Mouse (Mus musculus) hindbrain, embryonic 14.5 days (tissue): ENCODE results near the gene Imp4. TPM values are rescaled to one million over a fixed set of nuclear protein-coding genes. Genes with fewer than 3 reads are reported as not detected.

Experiments
- ATAC-seq: fragments of 200-750 bp; cut with Nextera tagmentation; 2 replicates; pipeline ENCODE4 v1.8.0; 2017; ENCODE audit warnings: moderate number of reproducible peaks, mild to moderate bottlenecking, moderate TSS enrichment, moderate library complexity; ENCODE audit not compliant: low FRiP score
- DNase-seq: peaks from one replicate; pipeline ENCODE4 v3.0.0-alpha.2; 2015; ENCODE audit warnings: low spot score
- H3K27ac ChIP-seq: fragments of 300-500 bp; sonication (generic); 2 replicates; pipeline ENCODE4 v1.5.1; 2014; ENCODE audit warnings: mild to moderate bottlenecking, moderate library complexity
- H3K27me3 ChIP-seq: fragments of 300-500 bp; sonication (generic); 2 replicates; pipeline ENCODE4 v1.6.1; 2014; ENCODE audit warnings: mild to moderate bottlenecking, low read length, mixed read lengths; ENCODE audit not compliant: control insufficient read depth, insufficient read depth
- H3K36me3 ChIP-seq: fragments of 300-500 bp; sonication (generic); replicated peaks from 2 replicates; pipeline ENCODE4 v1.6.1; 2014; ENCODE audit not compliant: control insufficient read depth, insufficient read depth
- H3K4me1 ChIP-seq: fragments of 300-500 bp; sonication (generic); replicated peaks from 2 replicates; pipeline ENCODE4 v1.6.1; 2014; ENCODE audit warnings: antibody characterized with exemption, low read length, mixed read lengths; ENCODE audit not compliant: control insufficient read depth, insufficient read depth
- H3K4me2 ChIP-seq: fragments of 300-500 bp; sonication (generic); replicated peaks from 2 replicates; pipeline ENCODE4 v1.6.1; 2014; ENCODE audit warnings: mild to moderate bottlenecking, moderate library complexity
- H3K4me3 ChIP-seq: fragments of 300-500 bp; sonication (generic); replicated peaks from 2 replicates; pipeline ENCODE4 v1.5.1; 2014; ENCODE audit warnings: mild to moderate bottlenecking, low read length
- H3K9ac ChIP-seq: fragments of 300-500 bp; sonication (generic); 2 replicates; pipeline ENCODE4 v1.6.1; 2014
- H3K9me3 ChIP-seq: fragments of 300-500 bp; sonication (generic); 2 replicates; pipeline ENCODE4 v1.6.1; 2016; ENCODE audit warnings: low read length; ENCODE audit not compliant: control insufficient read depth
- WGBS: fragments of 180-500 bp; shearing (Covaris S2); extraction: QIAGEN DNeasy Blood & Tissue Kit; methylation state at CpG from one replicate; pipeline ENCODE4 v1.1.7; 2014; 5-methylcytosine and 5-hydroxymethylcytosine counted together
- polyA plus RNA-seq: library from polyadenylated mRNA; unstranded; fragments of >200 nt; fragmentation: Nextera tagmentation; extraction: Ambion mirVana; gene quantifications from 2 replicates; pipeline ENCODE4 v1.2.1, GENCODE M21; 2014

Imp4 gene
- polyA plus RNA-seq, 1 experiment from 2014 or later, result 49.6 TPM

DNA sequence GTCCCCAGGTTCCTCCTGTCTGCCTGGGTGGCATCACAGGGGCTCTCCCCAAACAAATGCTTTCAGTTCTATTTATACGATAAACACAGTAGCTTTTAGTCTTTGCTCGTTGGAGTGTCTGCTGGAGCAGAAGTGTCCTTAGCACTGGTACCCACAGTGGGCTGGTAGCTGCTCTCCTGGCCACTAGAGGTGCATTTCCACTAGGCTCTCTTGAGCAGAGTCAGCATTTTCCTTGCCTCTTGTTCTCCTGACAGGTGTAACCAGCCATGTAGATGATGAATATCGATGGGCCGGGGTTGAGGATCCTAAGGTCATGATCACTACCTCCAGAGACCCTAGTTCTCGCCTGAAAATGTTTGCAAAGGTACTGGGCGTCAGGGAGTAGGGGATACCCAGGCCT lies 3.5 kb downstream of the Imp4 start:
- DNase-seq (no peak), ATAC-seq (no peak)
- Histone ChIP-seq H3K27ac (no peak overlapping the region), H3K9ac (no peak overlapping the region), H3K27me3 (no peaks in the 10 kb centered on the region), H3K4me3 (no peak overlapping the region), H3K36me3 (peaks cover 56% of the 10 kb centered on the region), H3K4me1 (peaks cover 15% of the 10 kb centered on the region), H3K4me2 (no peak overlapping the region), H3K9me3 (no peaks in the 10 kb centered on the region)
- WGBS, result 97% methylated on average over 6 of the region's 6 CpGs

DNA sequence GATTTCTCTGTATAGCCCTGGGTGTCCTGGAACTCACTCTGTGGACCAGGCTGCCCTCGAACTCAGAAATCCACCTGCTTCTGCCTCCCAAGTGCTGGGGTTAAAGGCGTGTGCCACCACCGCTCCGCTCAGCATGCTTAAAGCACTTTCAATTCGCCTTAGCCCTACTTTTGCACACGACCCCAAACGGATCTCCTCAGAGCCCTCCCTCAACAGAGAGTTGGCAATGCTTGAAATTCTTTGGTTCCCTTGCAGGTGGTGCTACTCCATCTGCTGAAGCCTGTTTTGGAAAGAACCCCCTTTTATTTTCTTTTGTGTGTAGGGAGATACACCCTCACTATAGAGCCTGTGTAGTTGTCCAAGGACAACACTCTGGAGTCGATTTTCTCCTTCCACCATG lies 18.8 kb downstream of the Imp4 start:
- Histone ChIP-seq H3K27me3 (peaks cover 45% of the 10 kb centered on the region), H3K4me2 (no peak overlapping the region), H3K4me1 (peaks cover 7% of the 10 kb centered on the region; the same call in 1 of the 2 replicates), H3K36me3 (no peaks in the 10 kb centered on the region), H3K4me3 (no peak overlapping the region), H3K27ac (no peak overlapping the region), H3K9ac (no peak overlapping the region), H3K9me3 (no peaks in the 10 kb centered on the region)
- DNase-seq (no peak), ATAC-seq (no peak)
- 32% methylated on average over 8 of the region's 8 CpGs for WGBS

DNA sequence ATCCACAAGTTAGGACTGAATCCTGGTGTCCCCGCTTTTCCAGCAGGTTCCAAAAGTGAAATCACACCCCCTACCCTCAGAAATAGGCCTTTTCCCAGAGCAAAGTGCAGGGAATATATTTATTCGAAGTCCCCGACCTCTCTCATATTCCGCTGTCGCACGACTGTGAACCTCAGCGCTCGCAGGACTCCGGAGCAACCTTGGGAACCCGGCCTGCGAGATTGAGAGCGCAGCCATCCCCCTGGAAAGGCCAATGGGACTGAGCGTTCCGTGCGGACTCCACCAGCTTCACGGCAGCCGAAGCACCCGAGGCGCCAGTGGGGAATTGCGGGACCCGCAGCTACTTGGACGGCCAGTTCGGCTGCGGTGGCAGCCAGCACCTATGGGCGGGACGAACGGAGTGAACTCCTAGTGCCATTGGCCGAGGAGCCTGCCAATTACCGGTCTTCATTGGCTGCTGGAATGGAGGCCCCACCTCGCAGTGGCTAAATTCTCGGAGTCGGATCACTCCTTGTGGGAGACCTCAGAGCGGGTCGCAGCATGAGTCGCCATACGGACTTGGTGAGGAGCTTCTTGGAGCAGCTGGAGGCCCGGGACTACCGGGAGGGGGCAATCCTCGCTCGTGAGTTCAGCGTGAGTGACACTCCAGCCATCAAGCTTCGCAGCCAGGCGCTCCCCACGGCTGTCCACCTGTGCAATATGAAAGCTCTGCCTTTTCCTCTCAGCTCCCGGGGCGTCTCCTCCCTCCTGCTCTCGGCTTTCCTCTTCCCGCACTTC lies 19.8 kb downstream of the Imp4 start, which contains the start of gene Ptpn18:
Ptpn18 (plus strand) TSS at position 479 of the 777 bp plus-strand sequence.
- H3K9ac ChIP-seq, result peak within 1 kb of the TSS; percentile 54; the same call in 1 of the 2 replicates
- H3K9me3 ChIP-seq, result no peaks in the 10 kb centered on the region
- peak; percentile 91 for DNase-seq
- H3K27me3 ChIP-seq, result peaks cover 45% of the 10 kb centered on the region
- no peaks in the 10 kb centered on the region for H3K36me3 ChIP-seq
- H3K4me2 ChIP-seq, result peak within 1 kb of the TSS; percentile 93
- H3K4me1 ChIP-seq, result peaks cover 7% of the 10 kb centered on the region; the same call in 1 of the 2 replicates
- WGBS, result under 1% methylated on average over 48 of the region's 48 CpGs
- H3K4me3 ChIP-seq, result peak within 1 kb of the TSS; percentile 54
- ATAC-seq, result peak; percentile 93
- H3K27ac ChIP-seq, result no peak within 1 kb of the TSS

GRCm38 (mm10) chr1:34460061-34460441 lies 20.4 kb downstream of the Imp4 start:
- H3K4me2 ChIP-seq, result peak overlapping the region; percentile 93
- DNase-seq, result no peak
- H3K4me3 ChIP-seq, result peak overlapping the region; percentile 54
- no peaks in the 10 kb centered on the region for H3K9me3 ChIP-seq
- ATAC-seq, result peak; percentile 25
- H3K27ac ChIP-seq, result no peak overlapping the region
- H3K9ac ChIP-seq, result peak overlapping the region; percentile 54; the same call in 1 of the 2 replicates
- peaks cover 7% of the 10 kb centered on the region; the same call in 1 of the 2 replicates for H3K4me1 ChIP-seq
- no peaks in the 10 kb centered on the region for H3K36me3 ChIP-seq
- peaks cover 45% of the 10 kb centered on the region for H3K27me3 ChIP-seq
- WGBS, result 1% methylated on average over 15 of the region's 15 CpGs

GRCm38 (mm10) chr1:34462766-34463165 lies 23.1 kb downstream of the Imp4 start:
- 14% methylated on average over 7 of the region's 7 CpGs for WGBS
- ATAC-seq, result no peak

DNA sequence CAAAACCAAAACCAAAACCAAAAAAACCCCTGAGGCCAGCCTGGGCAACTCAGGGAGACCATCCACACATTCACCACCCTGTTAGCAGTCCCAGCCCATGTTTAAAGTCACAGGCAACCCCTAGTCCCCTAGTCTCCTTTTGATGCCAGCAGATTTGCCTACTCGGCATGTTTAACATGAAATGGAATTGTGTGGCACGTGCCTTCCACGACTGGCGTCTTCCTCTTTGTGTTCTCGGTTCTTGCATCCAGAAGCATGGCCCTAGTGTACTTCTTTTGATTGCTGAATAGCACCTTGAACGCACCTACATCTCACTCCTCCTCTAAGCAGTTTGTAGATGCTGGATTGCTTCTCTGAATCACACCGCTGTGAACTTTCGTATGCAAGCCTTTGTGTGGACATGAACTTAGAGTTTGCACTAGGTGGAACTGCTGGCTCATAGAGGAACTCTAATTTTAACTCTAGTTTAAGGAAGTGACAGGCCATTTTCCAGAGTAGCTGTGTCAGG lies 24.7 kb downstream of the Imp4 start:
- no peaks in the 10 kb centered on the region for H3K9me3 ChIP-seq
- DNase-seq (no peak), ATAC-seq (no peak)
- no peak overlapping the region for H3K4me3 ChIP-seq
- 84% methylated on average over 8 of the region's 8 CpGs for WGBS
- H3K27ac ChIP-seq, result no peak overlapping the region
- H3K9ac ChIP-seq, result no peak overlapping the region
- no peak overlapping the region for H3K4me2 ChIP-seq
- H3K36me3 ChIP-seq, result no peaks in the 10 kb centered on the region
- peaks cover 21% of the 10 kb centered on the region for H3K27me3 ChIP-seq
- peaks cover 3% of the 10 kb centered on the region; the same call in 1 of the 2 replicates for H3K4me1 ChIP-seq

More at GRCm38 (mm10) chr1:34462766-34463165, 23.1 kb downstream of the Imp4 start:
- no peak overlapping the region for H3K4me2 ChIP-seq
- no peaks in the 10 kb centered on the region for H3K9me3 ChIP-seq
- no peak overlapping the region for H3K4me3 ChIP-seq
- H3K4me1 ChIP-seq, result peaks cover 7% of the 10 kb centered on the region; the same call in 1 of the 2 replicates
- no peak overlapping the region for H3K9ac ChIP-seq
- H3K27ac ChIP-seq, result no peak overlapping the region
- peak; percentile 48 for DNase-seq
- no peaks in the 10 kb centered on the region for H3K36me3 ChIP-seq
- H3K27me3 ChIP-seq, result peaks cover 36% of the 10 kb centered on the region

- Histone ChIP-seq H3K4me2 (no peak overlapping the region), H3K36me3 (no peaks in the 10 kb centered on the region), H3K27me3 (peaks cover 17% of the 10 kb centered on the region), H3K27ac (no peak overlapping the region), H3K4me3 (no peak overlapping the region), H3K4me1 (no peaks in the 10 kb centered on the region), H3K9ac (no peak overlapping the region), H3K9me3 (no peaks in the 10 kb centered on the region)
- WGBS, result 79% methylated on average over 6 of the region's 6 CpGs
- DNase-seq, result no peak
- no peak for ATAC-seq
Observed at GRCm38 (mm10) chr1:34465445-34465844, 25.8 kb downstream of the Imp4 start.

- ATAC-seq (no peak), DNase-seq (no peak)
- H3K4me3 ChIP-seq, result no peak overlapping the region
- no peak overlapping the region for H3K27ac ChIP-seq
- WGBS, result 44% methylated on average over 3 of the region's 3 CpGs
- H3K36me3 ChIP-seq, result no peaks in the 10 kb centered on the region
- H3K9ac ChIP-seq, result no peak overlapping the region
- H3K4me2 ChIP-seq, result no peak overlapping the region
- H3K4me1 ChIP-seq, result 0 out of 2 replicates have a peak, but pooled peaks cover 5% of the 10 kb centered on the region
- H3K27me3 ChIP-seq, result peaks cover 21% of the 10 kb centered on the region
- no peaks in the 10 kb centered on the region for H3K9me3 ChIP-seq
Observed at GRCm38 (mm10) chr1:34468051-34468450, 28.4 kb downstream of the Imp4 start.

DNA sequence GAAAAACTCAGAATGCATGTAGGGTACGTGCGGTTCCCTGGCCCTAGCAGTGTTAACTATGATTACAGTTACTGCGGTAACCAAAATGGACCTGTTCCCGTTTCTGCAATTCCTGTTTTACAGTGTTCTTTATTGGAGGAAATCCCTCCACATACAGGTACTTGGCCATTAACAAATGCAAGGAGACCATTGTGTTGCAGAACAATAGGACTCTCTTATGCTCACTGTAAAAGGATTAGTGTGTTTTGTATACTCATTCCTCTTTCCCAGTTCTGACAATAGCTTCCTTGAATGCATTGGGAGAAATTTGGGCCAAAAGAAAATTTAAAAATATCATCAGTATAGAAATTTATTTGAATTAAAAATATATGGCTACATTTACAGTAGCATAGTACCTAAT lies 28.8 kb downstream of the Imp4 start:
- Histone ChIP-seq H3K9ac (no peak overlapping the region), H3K4me3 (no peak overlapping the region), H3K36me3 (no peaks in the 10 kb centered on the region), H3K27ac (no peak overlapping the region), H3K9me3 (no peaks in the 10 kb centered on the region), H3K4me2 (no peak overlapping the region), H3K27me3 (peaks cover 25% of the 10 kb centered on the region), H3K4me1 (0 out of 2 replicates have a peak, but pooled peaks cover 7% of the 10 kb centered on the region)
- no peak for DNase-seq
- 72% methylated on average over 4 of the region's 4 CpGs for WGBS
- ATAC-seq, result no peak
